Mouse (Mus musculus): ENCODE results near the gene Pigm.

DNA sequence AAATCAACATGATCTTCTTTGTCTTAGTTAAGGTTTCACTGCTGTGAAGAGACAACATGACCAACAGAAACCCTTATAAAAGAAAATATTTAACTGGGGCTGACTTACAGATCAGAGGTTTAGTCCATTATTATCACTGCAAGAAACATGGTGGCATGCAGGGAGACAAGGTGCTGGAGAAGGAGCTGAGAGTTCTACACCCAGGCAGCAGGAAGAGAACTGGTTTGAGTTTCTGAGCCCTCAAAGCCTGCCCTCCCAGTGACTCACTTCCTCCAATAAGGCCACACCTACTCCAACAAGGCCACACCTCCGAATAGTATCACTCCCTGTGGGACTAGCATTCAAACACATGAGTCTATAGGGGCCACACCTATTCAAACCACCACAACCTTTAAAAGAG, 14.4 kb downstream of the Pigm start:
- TF ChIP-seq CTCF (IDR thresholded peaks at IDR 0.05; ENCODE audit: borderline replicate concordance, insufficient read depth, low read depth, low read length) (no peak), POLR2A (IDR thresholded peaks at IDR 0.05; ENCODE audit: borderline replicate concordance, insufficient read depth, low read length) (no peak)

All from cerebellum, adult 2 months (tissue).